Mouse (Mus musculus) lung, adult 18-20 months (tissue): ENCODE data around the gene Tceal7.
"Not testable (repeated sequence)": the region's sequence is repeated elsewhere in the genome, so short reads cannot be mapped to it uniquely, and the experiment has no call there.

Experiments
- DNase-seq, 2 experiments: peaks; one replicate each; pipeline ENCODE4 v3.0.0; 2022; ENCODE audit warnings: mixed read lengths in 2 of 2

Gene Tceal7

GRCm38 (mm10) chrX:136249671-136250070 is 35.1 kb downstream of the Tceal7 start:
- peak; percentile 24 to 48 for DNase-seq

GRCm38 (mm10) chrX:136252023-136252729 is 37.6 kb downstream of the Tceal7 start:
- no peak for DNase-seq

- no peak for DNase-seq
Measured at GRCm38 (mm10) chrX:136267720-136268119, 53.1 kb downstream of the Tceal7 start.

GRCm38 (mm10) chrX:136268173-136268572 is 53.6 kb downstream of the Tceal7 start:
- DNase-seq = no peak

GRCm38 (mm10) chrX:136269743-136270392 is 55.3 kb downstream of the Tceal7 start, which contains the start of gene Bex3:
TSS of gene Bex3 (plus strand) at chrX:136270253.
- DNase-seq = peak; percentile 49 to 63

- not testable (repeated sequence) for DNase-seq
Measured at GRCm38 (mm10) chrX:136270393-136271111, 56.0 kb downstream of the Tceal7 start.

- DNase-seq = no peak
Measured at GRCm38 (mm10) chrX:136274542-136274941, 60.0 kb downstream of the Tceal7 start.

GRCm38 (mm10) chrX:136275386-136275785 is 60.8 kb downstream of the Tceal7 start:
- no peak for DNase-seq
